Mouse (Mus musculus) embryonic fibroblast, embryonic 13.5 days (primary cell): ENCODE results near the gene Uqcrc2. TPM values are rescaled to one million over a fixed set of nuclear protein-coding genes. Genes with fewer than 3 reads are reported as not detected.
A peak's percentile ranks its signal among the peaks of the same experiment; 100 is the strongest.

Source experiments
- H3K27ac ChIP-seq: 2 replicates; pipeline ENCODE4 v1.5.1; 2012; ENCODE audit warnings: low read length, control low read depth, inconsistent platforms; ENCODE audit not compliant: insufficient read depth
- H3K4me1 ChIP-seq: 2 replicates; pipeline ENCODE4 v1.6.1; 2011; ENCODE audit warnings: low read length; ENCODE audit not compliant: control insufficient read depth, insufficient read depth
- H3K4me3 ChIP-seq: 2 replicates; pipeline ENCODE4 v1.5.1; 2011; ENCODE audit warnings: mild to moderate bottlenecking, control low read depth, low read length; ENCODE audit not compliant: insufficient read depth
- CTCF ChIP-seq: IDR thresholded peaks from 2 replicates; pipeline ENCODE4 v1.5.1; 2011; ENCODE audit warnings: mild to moderate bottlenecking, control low read depth, low read length, moderate library complexity, borderline replicate concordance; ENCODE audit not compliant: insufficient read depth
- POLR2A ChIP-seq: IDR thresholded peaks from 2 replicates; pipeline ENCODE4 v1.6.1; 2011; ENCODE audit warnings: low read depth, mild to moderate bottlenecking, control low read depth, low read length, moderate library complexity
- polyA plus RNA-seq: library from polyadenylated mRNA; stranded (reverse); fragments of >200 nt; gene quantifications from 2 replicates; pipeline ENCODE4 v1.2.4, GENCODE M21; 2011; ENCODE audit warnings: low read depth; ENCODE audit not compliant: missing spikeins, insufficient read length

Gene Uqcrc2
- polyA plus RNA-seq, 1 experiment: 203 TPM

GRCm38 (mm10) chr7:120635821-120636220, 845 bp downstream of the Uqcrc2 start:
- Histone ChIP-seq H3K27ac (no peak overlapping the region), H3K4me1 (no peaks in the 10 kb centered on the region; the same call in 1 of the 2 replicates), H3K4me3 (peak overlapping the region; percentile 82)
- no peak for TF ChIP-seq CTCF
- no peak for TF ChIP-seq POLR2A

GRCm38 (mm10) chr7:120643217-120643616, 8.2 kb downstream of the Uqcrc2 start:
- H3K27ac ChIP-seq: no peak overlapping the region
- TF ChIP-seq POLR2A: no peak
- TF ChIP-seq CTCF: no peak
- no peaks in the 10 kb centered on the region for H3K4me1 ChIP-seq
- H3K4me3 ChIP-seq: no peak overlapping the region

GRCm38 (mm10) chr7:120647849-120648248, 12.9 kb downstream of the Uqcrc2 start:
- H3K4me1 ChIP-seq: no peaks in the 10 kb centered on the region
- no peak overlapping the region for H3K4me3 ChIP-seq
- TF ChIP-seq POLR2A (no peak), CTCF (no peak)
- no peak overlapping the region for H3K27ac ChIP-seq

GRCm38 (mm10) chr7:120662079-120662478, 27.1 kb downstream of the Uqcrc2 start:
- Histone ChIP-seq H3K27ac (no peak overlapping the region), H3K4me1 (no peaks in the 10 kb centered on the region), H3K4me3 (no peak overlapping the region)
- TF ChIP-seq CTCF (no peak), POLR2A (no peak)

GRCm38 (mm10) chr7:120670153-120670875, 35.3 kb downstream of the Uqcrc2 start, which contains the start of gene Pdzd9:
Gene Pdzd9 (minus strand): TSS chr7:120670343.
- no peak within 1 kb of the TSS for H3K4me3 ChIP-seq
- TF ChIP-seq CTCF: peak; percentile 54; the same call in 1 of the 2 replicates
- TF ChIP-seq POLR2A: no peak
- peaks cover 6% of the 10 kb centered on the region for H3K4me1 ChIP-seq
- H3K27ac ChIP-seq: peak within 1 kb of the TSS; percentile 91

GRCm38 (mm10) chr7:120671271-120671670, 36.3 kb downstream of the Uqcrc2 start:
- Histone ChIP-seq H3K4me3 (no peak overlapping the region), H3K27ac (peak overlapping the region; percentile 91), H3K4me1 (peaks cover 8% of the 10 kb centered on the region)
- TF ChIP-seq POLR2A (no peak), CTCF (no peak)

- Histone ChIP-seq H3K4me3 (peak within 1 kb of the TSS; percentile 99), H3K4me1 (peaks cover 4% of the 10 kb centered on the region; the same call in 1 of the 2 replicates), H3K27ac (peak within 1 kb of the TSS; percentile 78)
- TF ChIP-seq POLR2A (peak; percentile 67), CTCF (no peak)
Measured at GRCm38 (mm10) chr7:120677001-120677643, 42.1 kb downstream of the Uqcrc2 start, which contains the start of gene Mosmo. Gene Mosmo (plus strand): TSS chr7:120677618.

- H3K4me3 ChIP-seq: peak overlapping the region; percentile 82
- H3K4me1 ChIP-seq: peaks cover 4% of the 10 kb centered on the region; the same call in 1 of the 2 replicates
- H3K27ac ChIP-seq: no peak overlapping the region
- no peak for TF ChIP-seq POLR2A
- no peak for TF ChIP-seq CTCF
Measured at GRCm38 (mm10) chr7:120677764-120678531, 43.0 kb downstream of the Uqcrc2 start.

GRCm38 (mm10) chr7:120679023-120679422, 44.0 kb downstream of the Uqcrc2 start:
- Histone ChIP-seq H3K27ac (no peak overlapping the region), H3K4me3 (peak overlapping the region; percentile 82), H3K4me1 (peaks cover 4% of the 10 kb centered on the region; the same call in 1 of the 2 replicates)
- TF ChIP-seq CTCF: no peak
- TF ChIP-seq POLR2A: no peak

- H3K4me1 ChIP-seq: 0 out of 2 replicates have a peak, but pooled peaks cover 2% of the 10 kb centered on the region
- H3K4me3 ChIP-seq: no peak overlapping the region
- TF ChIP-seq CTCF (no peak), POLR2A (no peak)
- no peak overlapping the region for H3K27ac ChIP-seq
Measured at GRCm38 (mm10) chr7:120682002-120682401, 47.0 kb downstream of the Uqcrc2 start.
